Mouse (Mus musculus) embryo, embryonic 9.5 days (tissue): ENCODE measurements around the gene Mapkapk2.
A peak's percentile ranks its signal among the peaks of the same experiment; 100 is the strongest.

Experiments
- DNase-seq: peaks from one replicate; pipeline ENCODE4 v3.0.0-alpha.2; 2017; ENCODE audit errors: extremely low spot score

The Mapkapk2 gene

DNA sequence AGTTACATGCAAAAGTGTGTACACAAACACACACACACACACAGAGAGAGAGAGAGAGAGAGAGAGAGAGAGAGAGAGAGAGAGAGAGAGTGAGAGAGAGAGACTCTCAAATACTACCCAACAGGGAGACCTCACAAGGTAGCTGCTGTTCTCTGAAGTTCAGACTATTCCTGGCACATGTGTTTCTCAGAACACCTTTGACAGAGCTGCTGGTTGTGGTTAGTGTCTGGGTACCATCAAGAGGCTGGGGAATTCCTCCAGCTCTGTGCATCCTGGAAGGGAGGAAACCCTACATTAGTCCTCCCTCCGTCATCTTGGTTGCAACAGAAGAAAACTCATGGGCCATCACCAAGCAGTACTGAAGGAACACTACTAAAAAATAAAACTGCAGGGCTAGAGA is 16.9 kb downstream of the Mapkapk2 start:
- no peak for DNase-seq

DNA sequence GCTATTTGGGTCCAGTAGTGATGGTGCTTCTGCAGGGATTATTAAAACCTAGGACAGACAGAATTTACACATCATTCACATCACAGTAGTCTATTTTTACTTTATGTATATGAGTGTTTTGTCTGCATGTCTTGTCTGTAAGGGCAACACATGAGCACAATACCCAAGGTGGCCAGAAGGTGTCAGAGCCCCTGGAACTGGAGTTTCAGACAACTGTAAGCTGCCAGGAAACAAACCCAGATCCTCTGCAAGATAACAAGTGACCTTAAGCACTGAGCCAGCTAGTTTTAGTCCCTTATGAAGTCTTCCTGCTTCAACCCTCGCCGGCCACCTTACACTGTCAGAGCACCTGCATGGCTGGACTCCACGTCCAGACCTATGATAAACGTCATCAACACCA is 17.9 kb downstream of the Mapkapk2 start:
- no peak for DNase-seq

- peak; percentile 48 for DNase-seq
These were observed 18.8 kb downstream of the Mapkapk2 start for GRCm38 (mm10) chr1:131078761-131079330.

GRCm38 (mm10) chr1:131075098-131075791 is 22.4 kb downstream of the Mapkapk2 start:
- DNase-seq: no peak

DNA sequence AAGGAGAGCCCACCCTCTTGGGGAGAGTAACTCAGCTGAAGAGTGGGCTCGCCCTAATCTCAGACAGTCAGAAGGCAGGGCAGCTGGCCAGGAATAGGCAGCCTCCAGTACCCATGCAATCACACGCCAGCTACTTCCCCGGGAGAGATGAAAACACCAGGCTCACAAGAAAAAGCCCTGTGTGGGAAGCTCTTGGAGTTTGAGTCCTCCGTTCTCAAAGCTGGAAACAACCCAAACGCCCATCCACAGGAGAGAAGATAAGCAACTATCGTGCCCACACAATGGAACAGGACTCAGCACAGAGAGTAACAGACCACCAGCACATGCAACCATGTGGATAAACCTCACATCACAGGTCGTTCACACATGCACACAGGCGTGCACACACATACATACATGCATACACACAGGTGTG is 23.1 kb downstream of the Mapkapk2 start:
- no peak for DNase-seq

GRCm38 (mm10) chr1:131072376-131072990 is 25.1 kb downstream of the Mapkapk2 start:
- no peak for DNase-seq

- DNase-seq: no peak
These were observed 28.6 kb downstream of the Mapkapk2 start for GRCm38 (mm10) chr1:131069010-131069409.

- DNase-seq: no peak
These were observed 29.5 kb downstream of the Mapkapk2 start for GRCm38 (mm10) chr1:131068011-131068727.

DNA sequence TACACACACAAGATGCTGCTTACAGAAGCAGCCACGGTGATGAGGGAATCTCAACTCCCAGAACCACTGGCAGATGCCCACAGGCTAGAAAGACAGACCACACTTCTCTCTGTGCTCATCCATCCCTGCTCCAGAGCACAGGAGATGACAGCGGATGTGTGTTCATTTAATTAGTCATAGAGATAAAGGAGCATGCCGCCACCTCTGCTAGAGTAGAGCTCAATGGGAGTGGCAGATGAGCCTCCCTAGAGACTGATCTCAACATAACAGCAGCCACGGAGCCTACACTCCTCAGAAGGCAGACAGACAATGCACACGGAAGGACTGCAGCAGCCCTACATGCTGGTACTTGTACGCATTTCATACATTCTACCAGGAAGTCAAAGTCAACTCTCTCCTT is 33.4 kb downstream of the Mapkapk2 start:
- DNase-seq: no peak

DNA sequence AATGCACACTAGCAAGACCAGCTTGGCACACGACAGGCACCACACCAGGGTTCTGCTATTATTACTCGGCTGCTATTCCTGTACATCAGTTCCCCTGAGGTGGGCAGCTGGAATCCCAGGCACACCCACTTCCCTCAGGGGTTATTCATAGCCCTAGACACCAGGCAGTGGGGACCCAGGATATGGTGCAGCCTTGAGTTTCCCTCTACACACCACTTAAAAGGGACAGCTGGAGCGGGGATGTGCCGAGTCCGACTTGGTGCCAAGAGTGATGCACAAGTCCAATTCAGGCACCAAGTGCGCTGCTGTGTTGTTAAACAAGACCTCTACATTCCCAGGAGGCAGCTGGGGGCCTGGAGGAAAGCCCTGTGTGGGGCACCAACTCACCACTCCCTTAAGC is 34.8 kb downstream of the Mapkapk2 start:
- DNase-seq: no peak

DNA sequence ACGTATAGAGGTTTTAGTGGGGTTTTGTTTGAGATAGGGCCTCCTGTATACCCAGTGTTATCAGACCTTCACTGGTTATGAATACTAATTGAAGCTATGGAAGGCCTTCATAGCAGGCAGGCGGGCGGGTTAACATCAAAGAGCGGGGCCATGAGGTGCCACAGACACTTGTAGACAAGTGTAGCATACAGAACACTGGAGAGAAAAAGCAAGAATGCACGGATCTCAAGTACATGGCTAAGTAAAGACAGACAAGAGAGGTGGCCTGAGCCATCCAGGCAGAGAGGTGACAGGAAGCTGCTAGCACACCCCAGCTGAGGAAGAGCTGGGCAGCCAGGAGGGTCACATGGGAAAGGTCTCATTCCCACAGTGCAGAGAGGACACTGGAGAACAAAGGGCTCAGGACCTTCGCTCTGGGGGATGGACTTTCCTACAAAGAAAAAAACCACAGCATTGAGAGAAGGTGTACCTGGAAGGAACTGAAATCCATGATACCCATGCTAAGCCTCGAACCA is 35.8 kb downstream of the Mapkapk2 start:
- DNase-seq: no peak

DNA sequence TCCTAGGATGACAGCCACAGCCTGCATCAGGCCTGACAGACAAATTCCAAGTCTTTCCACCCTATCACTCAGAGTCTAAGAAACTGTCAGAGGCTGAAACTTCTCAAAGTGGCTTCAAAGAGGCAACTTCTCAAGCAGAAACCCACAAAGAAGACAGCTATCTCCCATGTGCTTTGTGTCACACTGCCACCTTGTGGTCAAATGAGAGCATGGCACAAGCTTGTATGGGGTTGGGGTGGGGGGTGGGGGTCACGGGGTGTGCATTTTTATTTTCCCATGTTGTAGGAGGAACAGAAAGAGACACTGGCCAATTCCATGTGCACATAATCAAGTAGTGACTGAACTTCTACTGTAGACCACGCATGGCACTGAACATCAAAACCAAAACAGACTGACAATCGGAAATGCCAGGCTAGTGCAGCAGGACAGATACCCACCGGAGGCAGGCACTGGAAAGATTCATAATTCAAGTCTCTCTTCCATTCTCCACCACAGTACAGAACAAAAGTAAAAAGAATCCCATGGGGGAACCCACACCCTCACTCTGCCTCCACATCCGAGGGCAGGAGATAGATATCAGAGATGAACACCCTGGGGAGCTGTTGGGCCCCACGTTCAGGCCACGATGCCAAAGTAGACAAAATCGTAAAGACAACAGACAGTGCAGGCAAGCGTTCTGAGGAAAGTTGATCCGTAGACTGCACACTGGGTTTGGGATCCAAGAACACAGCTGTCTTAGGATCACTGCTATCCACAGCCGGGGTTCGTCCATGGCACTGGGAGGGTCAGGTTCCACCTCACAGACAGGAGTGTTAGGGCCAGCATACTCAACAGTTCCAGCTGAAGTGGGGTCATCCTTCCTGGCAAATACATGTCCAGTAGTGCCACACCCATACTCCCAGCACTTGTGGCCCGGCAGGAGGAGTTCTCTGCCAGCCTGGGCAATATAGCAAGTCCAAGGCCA is 37.1 kb downstream of the Mapkapk2 start:
- DNase-seq: peak; percentile 64

DNA sequence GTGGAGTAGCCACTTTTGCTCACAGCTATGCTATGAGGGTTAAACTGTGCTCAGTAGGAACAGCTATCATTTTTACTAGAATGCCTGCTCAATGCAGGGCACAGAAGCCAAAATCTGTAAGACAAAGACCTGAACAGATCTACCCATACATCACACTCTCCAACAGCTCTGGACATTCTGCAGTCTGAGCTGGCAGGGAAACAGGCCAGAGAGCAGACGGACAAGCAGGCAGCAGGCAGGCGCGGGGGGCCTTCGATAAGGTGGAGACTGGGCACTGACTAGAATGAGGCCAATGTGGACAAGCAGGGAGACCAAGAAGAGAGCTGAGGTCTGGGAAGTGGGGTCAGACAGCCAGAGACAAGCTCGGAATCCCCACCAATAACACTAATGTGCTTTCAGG is 37.8 kb downstream of the Mapkapk2 start:
- DNase-seq: no peak

DNA sequence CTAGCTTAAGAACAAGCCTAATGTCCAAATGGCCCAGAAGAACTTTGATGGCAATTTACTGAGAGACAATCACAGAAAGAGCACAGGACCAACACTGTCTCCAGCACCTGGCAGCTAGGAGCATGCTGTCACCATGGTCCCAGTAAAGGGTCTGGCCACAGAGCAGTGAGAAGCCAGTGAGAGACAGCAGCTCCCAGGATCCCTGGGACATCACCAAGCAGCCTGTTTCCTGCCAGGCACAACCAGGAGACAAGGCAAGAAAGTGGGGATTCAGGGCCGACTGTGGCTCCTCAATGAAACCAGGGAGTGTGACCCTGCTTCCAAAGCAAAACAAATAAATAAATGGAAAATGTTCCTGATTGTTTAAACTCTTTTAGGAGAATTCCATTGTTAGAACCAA is 38.2 kb downstream of the Mapkapk2 start:
- DNase-seq: no peak

- no peak for DNase-seq
These were observed 39.2 kb downstream of the Mapkapk2 start for GRCm38 (mm10) chr1:131058431-131058830.

DNA sequence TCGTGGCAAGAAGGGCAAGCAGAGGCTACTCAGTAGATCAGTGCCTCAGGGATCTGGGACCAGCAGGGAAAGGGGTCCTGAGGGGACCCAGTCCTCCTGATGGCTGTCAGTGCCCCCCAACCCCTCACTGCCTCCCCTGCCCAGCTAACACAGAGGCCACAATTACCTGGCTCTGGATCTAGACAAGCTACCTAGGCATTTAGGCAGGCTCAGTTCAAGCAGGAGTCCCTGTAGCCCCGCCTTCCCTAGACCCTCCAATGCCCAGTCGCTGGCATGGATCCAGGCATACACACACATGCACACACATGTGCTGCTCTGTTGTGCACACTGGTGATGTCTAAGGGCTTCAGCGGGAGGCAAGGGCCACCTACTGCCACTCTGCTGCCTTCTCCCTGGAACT is 43.4 kb downstream of the Mapkapk2 start:
- DNase-seq: no peak

DNA sequence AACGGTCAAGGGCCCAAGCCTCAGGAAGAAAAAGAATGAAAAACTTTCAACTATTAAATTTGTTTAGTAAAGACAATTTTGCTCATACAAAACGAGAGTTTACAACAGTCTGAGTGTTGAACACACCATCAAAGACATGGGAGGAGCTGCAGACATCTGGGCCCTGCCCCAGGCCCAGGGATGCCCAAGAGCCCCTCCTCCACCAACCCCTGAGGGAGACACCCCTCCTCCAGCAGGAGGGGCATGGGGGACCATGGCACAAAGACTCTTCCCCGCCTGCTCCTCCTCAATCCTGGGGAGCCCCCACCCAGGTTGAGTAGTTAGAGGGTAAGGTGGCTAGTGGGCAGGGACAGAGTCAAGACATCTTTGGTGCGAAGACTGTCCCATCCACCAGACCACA is 44.0 kb downstream of the Mapkapk2 start:
- no peak for DNase-seq

DNA sequence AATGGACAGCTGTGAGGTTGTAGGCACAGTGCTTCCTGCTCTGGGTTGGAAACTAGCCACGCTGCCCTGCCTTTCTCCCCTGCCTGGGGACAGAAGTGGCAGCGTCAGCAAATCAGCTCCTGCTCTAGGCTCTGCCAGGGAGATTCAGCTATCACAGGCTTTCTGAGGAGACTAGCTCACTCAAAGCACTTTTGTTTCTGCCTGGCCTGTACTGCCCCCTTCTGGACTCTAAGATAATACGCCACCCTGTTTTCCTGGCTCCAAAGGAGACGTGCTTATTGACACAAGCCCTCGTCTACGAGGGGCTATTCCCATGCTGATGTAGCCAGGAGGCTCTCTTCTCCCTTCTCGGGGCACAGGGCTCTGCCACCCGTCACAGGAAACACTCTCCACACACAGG is 44.4 kb downstream of the Mapkapk2 start:
- DNase-seq: peak; percentile 73

GRCm38 (mm10) chr1:131051073-131051472 is 46.6 kb downstream of the Mapkapk2 start:
- DNase-seq: no peak

- DNase-seq: no peak
These were observed 47.0 kb downstream of the Mapkapk2 start for GRCm38 (mm10) chr1:131050617-131051016.

DNA sequence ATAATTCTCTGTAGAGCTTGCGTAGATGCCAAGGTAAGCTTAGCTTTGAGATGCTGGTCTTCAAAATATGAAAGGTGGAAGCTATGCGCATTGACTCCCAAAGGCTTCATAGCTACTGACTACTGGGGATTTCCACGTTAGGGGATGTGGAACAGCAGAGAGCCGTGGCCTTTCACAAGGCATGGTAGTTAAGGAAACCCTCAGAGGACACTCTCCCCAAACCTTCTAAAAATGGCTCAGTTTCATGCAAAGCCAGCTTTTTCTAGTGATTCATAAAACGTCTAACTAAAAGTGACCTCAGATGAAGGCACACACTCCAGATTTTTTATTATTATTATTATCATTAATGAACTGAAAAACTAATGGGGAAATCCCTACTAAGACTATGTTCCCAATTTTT is 47.6 kb downstream of the Mapkapk2 start:
- no peak for DNase-seq
